Mouse (Mus musculus): ENCODE data around the gene Gm20517. TPM values are rescaled to one million over a fixed set of nuclear protein-coding genes. Genes with fewer than 3 reads are reported as not detected.

Gene Gm20517
- polyA plus RNA-seq, 1 experiment, result 1.2 TPM

DNA sequence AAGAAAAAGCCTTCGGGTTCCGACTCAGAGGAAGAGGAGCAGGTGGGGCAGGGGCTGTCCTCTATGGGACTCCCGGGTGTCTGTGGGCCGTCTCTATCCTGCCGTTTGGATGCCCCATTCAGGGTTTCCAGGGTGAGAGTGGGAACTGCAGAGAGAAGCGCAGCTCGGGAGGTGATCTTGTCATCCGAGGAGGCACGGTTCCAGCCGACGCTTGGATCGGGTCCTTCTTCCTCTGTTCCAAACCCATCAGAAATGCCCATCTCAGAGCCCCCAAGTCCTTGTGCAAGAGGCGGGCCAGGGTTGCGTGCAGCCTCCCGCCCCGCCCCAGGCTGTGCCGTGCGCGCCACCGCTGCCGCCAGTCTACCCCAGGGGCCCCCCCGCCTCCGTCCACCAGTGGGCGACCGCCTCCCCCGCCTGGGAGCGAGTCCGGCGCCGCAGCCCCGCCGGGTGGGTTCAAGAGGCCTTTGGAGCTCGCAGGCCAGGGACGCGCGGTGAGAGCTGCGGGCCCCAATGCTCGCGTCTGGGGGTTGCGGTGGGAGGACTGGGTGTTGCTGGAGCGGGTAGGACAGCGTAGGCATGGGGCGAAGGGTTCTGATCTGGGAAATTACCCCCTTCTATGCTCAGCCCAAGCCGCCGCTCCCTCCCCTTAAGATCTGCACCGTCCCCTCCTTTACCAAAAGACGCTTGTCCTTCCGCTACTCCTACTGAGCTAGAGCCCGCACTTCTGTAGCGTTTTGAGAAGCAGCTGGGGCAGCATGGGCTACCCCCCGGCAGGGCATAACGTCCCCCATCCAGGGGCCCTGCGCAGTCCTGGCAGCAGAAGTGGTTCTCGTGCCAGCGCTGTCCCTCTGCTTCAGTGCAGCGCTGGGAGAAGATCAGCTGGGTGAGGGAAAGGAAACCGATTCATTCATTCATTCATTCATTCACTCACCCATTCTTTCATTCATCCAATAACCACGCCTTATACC lies 77.5 kb downstream of the Gm20517 start, which contains the start of gene Frs3:
Gene Frs3 (plus strand): TSS at position 423 of the 968 bp plus-strand sequence.
- peak within 1 kb of the TSS; percentile 61; the same call in 1 of the 2 replicates for H3K27ac ChIP-seq (ENCODE audit: insufficient read depth, low read depth, low read length)
- H3K4me3 ChIP-seq (ENCODE audit: insufficient read depth, low read length), result peak within 1 kb of the TSS; percentile 77
- H3K4me1 ChIP-seq (ENCODE audit: control insufficient read depth, insufficient read depth, low read length), result peaks cover 17% of the 10 kb centered on the region
- no peak for TF ChIP-seq POLR2A (IDR thresholded peaks at IDR 0.05; ENCODE audit: borderline replicate concordance, low read depth, low read length)
- TF ChIP-seq CTCF (IDR thresholded peaks at IDR 0.05; ENCODE audit: low read depth, low read length), result no peak

DNA sequence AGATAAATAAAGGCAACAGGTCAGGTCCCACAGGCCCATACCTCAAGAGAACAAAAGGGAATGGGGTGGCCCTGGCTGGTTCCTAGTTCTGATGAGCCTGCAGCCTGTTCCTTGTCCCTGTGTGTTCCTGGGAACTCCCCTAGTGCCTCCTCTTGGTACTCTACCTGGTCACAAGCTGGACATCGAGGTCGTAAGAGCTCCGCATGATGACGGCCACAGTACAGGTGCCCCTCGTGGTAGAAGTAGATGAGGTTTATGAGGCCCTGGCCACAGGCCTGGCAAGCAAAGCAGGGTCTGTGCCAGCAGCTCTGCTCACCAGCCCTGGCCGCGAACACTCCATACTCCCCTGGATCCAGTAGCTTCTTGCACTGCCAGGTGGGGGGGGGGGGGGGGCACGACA lies 78.5 kb downstream of the Gm20517 start:
- Histone ChIP-seq H3K4me3 (ENCODE audit: insufficient read depth, low read length) (no peak overlapping the region), H3K27ac (ENCODE audit: insufficient read depth, low read depth, low read length) (no peak overlapping the region), H3K4me1 (ENCODE audit: control insufficient read depth, insufficient read depth, low read length) (peaks cover 19% of the 10 kb centered on the region)
- TF ChIP-seq CTCF (IDR thresholded peaks at IDR 0.05; ENCODE audit: low read depth, low read length), result no peak
- TF ChIP-seq POLR2A (IDR thresholded peaks at IDR 0.05; ENCODE audit: borderline replicate concordance, low read depth, low read length), result no peak

DNA sequence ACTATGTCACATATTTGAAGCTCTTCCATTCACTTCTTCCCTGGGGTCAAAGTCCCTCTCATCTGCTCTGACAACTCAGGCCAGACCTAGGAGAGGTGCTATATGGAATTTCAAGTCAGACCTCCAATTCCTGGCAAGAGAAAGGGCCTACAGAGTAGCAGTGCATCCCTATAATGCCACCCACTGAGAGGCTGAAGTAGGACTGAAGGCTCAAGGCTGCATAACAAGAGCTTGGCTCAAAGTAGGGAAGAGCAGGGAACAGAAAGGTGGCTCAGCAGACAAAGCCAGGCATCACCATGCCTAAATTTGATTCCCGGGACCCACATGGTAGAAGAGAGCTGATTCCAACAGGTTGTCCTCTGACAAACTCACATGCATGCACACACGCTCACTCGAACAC lies 80.3 kb downstream of the Gm20517 start:
- TF ChIP-seq POLR2A (IDR thresholded peaks at IDR 0.05; ENCODE audit: borderline replicate concordance, low read depth, low read length) (no peak), CTCF (IDR thresholded peaks at IDR 0.05; ENCODE audit: low read depth, low read length) (no peak)

DNA sequence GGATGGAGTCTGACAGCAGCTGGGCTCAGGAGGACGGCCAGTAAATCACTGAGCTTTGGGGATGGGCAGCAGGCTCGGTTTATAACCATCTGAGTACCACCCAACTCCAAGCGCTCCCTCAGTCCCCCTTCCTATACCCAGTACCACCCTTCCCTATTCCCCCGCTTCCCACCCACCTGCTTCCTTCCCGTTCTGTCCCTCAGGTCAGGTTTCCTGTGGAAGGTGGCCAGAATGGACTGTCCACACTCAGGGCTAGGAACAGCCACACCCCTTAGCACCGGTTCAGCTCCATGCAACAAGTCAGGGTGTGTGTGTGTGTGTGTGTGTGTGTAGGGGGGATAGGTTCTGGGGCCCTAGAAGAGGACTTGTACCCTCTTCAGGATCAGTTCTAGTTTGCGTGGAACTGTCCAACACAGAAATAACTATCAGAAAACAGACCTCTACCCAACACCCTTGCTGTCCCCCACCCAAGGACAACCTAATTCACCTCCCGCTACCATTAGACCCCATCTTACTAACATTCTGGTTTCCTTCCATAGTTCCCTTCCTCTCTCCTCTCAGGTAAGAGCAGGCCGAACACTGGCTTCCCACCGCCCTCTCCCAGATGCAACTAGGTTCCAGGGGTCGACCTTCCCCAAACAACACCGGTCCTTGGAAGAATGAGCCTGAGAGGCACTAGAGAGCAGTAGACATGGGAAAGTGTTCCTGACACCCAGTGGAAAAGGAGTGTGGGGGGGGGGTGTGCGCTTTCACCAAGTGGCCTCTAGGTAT lies 82.5 kb downstream of the Gm20517 start:
- TF ChIP-seq POLR2A (IDR thresholded peaks at IDR 0.05; ENCODE audit: borderline replicate concordance, low read depth, low read length) (no peak), CTCF (IDR thresholded peaks at IDR 0.05; ENCODE audit: low read depth, low read length) (no peak)
- Histone ChIP-seq H3K4me1 (ENCODE audit: control insufficient read depth, insufficient read depth, low read length) (peaks cover 18% of the 10 kb centered on the region), H3K4me3 (ENCODE audit: insufficient read depth, low read length) (peak overlapping the region; percentile 65), H3K27ac (ENCODE audit: insufficient read depth, low read depth, low read length) (no peak overlapping the region)

More for the DNA sequence above, 80.3 kb downstream of the Gm20517 start:
- Histone ChIP-seq H3K4me1 (ENCODE audit: control insufficient read depth, insufficient read depth, low read length) (peaks cover 22% of the 10 kb centered on the region), H3K4me3 (ENCODE audit: insufficient read depth, low read length) (no peak overlapping the region), H3K27ac (ENCODE audit: insufficient read depth, low read depth, low read length) (no peak overlapping the region)

DNA sequence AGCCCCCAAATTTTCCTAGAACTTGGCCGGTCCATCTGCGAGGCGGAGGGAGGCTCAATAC lies 82.9 kb downstream of the Gm20517 start, which contains the start of gene Gm21981:
Gene Gm21981 (minus strand): TSS at position 14 of the 61 bp plus-strand sequence.
- H3K4me1 ChIP-seq (ENCODE audit: control insufficient read depth, insufficient read depth, low read length), result peaks cover 17% of the 10 kb centered on the region
- H3K4me3 ChIP-seq (ENCODE audit: insufficient read depth, low read length), result peak within 1 kb of the TSS; percentile 65
- no peak within 1 kb of the TSS for H3K27ac ChIP-seq (ENCODE audit: insufficient read depth, low read depth, low read length)
- TF ChIP-seq POLR2A (IDR thresholded peaks at IDR 0.05; ENCODE audit: borderline replicate concordance, low read depth, low read length) (no peak), CTCF (IDR thresholded peaks at IDR 0.05; ENCODE audit: low read depth, low read length) (no peak)

DNA sequence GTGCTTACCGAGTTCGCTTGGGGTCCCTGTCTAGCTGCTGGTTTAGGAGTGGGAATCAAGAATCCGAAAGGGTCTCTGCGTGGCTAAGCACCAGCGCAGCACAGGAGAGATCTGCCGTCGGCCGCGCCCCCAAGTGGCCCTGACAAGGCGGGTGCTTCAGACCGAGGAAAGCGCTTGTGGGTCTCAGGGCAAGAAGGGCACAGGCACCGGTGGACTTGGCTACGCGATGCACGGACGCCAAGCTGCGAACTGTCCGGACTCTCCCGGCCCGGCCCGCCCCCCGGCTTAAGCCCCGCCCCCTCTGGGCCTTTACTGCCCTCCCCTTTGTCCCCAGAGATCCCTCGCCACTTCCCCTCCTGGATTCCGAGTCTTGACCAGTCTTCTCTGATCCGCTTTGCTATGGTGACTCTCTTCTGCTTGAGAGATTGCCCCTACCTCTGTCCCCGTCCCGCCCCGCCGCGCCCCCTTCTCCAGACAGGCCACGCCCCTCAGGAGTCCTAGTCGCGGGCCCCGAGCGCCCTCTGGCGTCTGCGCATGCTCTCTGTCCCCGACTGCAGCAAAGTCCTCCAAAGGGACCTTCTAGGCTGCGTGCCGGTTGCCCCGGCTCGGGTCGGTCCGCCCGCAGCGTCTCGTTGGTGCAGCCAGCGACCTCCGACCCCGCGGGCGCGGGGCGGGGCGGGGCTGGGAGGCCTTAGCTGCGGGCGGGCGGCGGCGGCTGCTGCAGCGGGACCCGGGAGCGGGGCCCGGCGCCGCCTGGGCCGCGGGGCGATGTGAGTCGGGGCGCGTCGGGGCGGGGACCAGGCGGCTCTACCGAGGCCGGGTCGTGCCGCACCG lies 83.3 kb downstream of the Gm20517 start, which contains the start of gene Prickle4:
Gene Prickle4 (minus strand): TSS at position 234 of the 834 bp plus-strand sequence.
- no peak within 1 kb of the TSS for H3K27ac ChIP-seq (ENCODE audit: insufficient read depth, low read depth, low read length)
- TF ChIP-seq POLR2A (IDR thresholded peaks at IDR 0.05; ENCODE audit: borderline replicate concordance, low read depth, low read length), result no peak
- peak; percentile 65 for TF ChIP-seq CTCF (IDR thresholded peaks at IDR 0.05; ENCODE audit: low read depth, low read length)
- H3K4me3 ChIP-seq (ENCODE audit: insufficient read depth, low read length), result peak within 1 kb of the TSS; percentile 65
- peaks cover 14% of the 10 kb centered on the region for H3K4me1 ChIP-seq (ENCODE audit: control insufficient read depth, insufficient read depth, low read length)

DNA sequence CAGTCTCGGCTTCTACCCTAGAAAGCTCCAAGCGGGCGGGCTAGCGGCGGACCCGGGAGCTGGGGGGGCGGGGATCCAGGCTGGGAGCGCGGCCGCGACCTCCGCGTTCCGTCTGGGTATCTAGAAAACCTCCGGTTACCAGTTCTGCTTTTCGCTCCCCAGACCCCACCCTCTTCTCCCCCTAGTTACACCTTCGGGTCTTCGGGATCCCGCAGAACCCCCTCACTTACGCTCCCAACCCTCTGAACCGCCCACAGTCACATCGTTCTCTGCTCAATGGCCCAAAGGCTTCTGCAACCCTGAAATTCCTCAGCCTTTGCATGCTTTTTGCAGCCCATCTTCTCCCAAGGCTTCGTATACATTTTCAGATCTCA lies 83.9 kb downstream of the Gm20517 start:
- no peak for TF ChIP-seq CTCF (IDR thresholded peaks at IDR 0.05; ENCODE audit: low read depth, low read length)
- TF ChIP-seq POLR2A (IDR thresholded peaks at IDR 0.05; ENCODE audit: borderline replicate concordance, low read depth, low read length), result no peak
- Histone ChIP-seq H3K27ac (ENCODE audit: insufficient read depth, low read depth, low read length) (no peak overlapping the region), H3K4me1 (ENCODE audit: control insufficient read depth, insufficient read depth, low read length) (peaks cover 14% of the 10 kb centered on the region), H3K4me3 (ENCODE audit: insufficient read depth, low read length) (peak overlapping the region; percentile 65)

DNA sequence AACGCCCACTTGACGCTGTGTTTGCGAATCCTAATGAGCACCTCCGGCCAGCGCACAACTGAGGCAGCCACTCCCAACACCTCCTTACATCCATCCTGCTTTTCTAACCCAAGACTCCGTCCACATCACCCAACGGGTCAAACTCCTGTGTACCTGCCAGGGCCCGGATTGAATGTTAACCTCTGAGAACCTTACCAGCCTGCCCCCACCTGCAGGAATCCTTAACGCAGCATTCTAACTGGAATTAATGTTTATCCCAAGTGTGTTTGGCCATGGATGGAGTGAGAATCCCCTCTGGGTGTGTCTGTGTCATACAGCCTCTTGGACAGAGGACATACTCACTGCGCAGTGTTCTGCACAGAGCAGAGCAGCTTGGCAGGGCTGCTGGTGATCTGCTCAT lies 86.8 kb downstream of the Gm20517 start:
- no peak overlapping the region for H3K27ac ChIP-seq (ENCODE audit: insufficient read depth, low read depth, low read length)
- H3K4me3 ChIP-seq (ENCODE audit: insufficient read depth, low read length), result no peak overlapping the region
- H3K4me1 ChIP-seq (ENCODE audit: control insufficient read depth, insufficient read depth, low read length), result peaks cover 8% of the 10 kb centered on the region; the same call in 1 of the 2 replicates
- TF ChIP-seq POLR2A (IDR thresholded peaks at IDR 0.05; ENCODE audit: borderline replicate concordance, low read depth, low read length), result no peak
- no peak for TF ChIP-seq CTCF (IDR thresholded peaks at IDR 0.05; ENCODE audit: low read depth, low read length)

DNA sequence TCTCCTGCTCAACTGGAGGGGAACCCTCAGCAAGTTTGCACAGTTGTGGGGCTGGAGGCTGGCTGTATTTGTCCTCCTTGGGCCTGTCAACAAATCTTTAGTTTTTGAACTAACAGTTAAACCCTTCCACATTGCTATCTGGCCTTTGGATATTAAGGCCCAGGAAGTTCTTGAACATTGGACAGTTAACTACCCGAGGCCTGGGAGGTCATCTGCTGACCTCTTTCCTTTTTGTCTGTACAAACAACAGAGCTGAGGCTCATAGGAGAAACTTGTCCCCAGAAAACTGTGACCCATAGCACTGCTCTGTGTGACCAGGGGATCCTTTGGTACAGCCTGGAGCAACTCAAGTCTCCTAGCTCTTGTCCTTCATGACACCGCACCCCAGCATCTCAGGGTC lies 87.7 kb downstream of the Gm20517 start:
- no peak for TF ChIP-seq POLR2A (IDR thresholded peaks at IDR 0.05; ENCODE audit: borderline replicate concordance, low read depth, low read length)
- TF ChIP-seq CTCF (IDR thresholded peaks at IDR 0.05; ENCODE audit: low read depth, low read length), result no peak
- Histone ChIP-seq H3K4me1 (ENCODE audit: control insufficient read depth, insufficient read depth, low read length) (peaks cover 4% of the 10 kb centered on the region; the same call in 1 of the 2 replicates), H3K27ac (ENCODE audit: insufficient read depth, low read depth, low read length) (no peak overlapping the region), H3K4me3 (ENCODE audit: insufficient read depth, low read length) (no peak overlapping the region)

Measured in bone marrow macrophage, adult 2 months (primary cell).